Mouse (Mus musculus): ENCODE data around the gene Slc22a27.

DNA sequence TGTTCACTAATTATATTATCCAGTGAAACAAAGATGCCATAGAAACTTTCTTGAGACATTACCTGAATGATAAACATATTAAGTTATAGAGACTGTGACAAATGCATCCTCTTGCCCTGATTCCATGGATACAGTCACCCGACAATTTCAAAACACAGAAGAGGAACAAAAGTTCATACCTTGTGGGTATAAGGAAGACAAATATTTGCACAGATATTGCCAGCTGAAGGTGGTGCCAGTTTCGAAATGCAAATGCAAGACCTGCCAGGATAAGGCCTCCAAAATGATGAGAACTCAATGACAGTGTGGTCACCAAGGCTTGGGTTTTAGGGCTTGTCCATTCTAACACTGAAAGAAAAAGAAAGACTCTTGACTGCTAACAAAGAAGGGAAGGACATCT is 136.0 kb downstream of the Slc22a27 start:
- TF ChIP-seq CTCF (IDR thresholded peaks at IDR 0.05) (no peak), EP300 (IDR thresholded peaks at IDR 0.05) (no peak)
